Comparison of ENCODE assay signal across 18 mouse cellular contexts in the genomic region with DNA sequence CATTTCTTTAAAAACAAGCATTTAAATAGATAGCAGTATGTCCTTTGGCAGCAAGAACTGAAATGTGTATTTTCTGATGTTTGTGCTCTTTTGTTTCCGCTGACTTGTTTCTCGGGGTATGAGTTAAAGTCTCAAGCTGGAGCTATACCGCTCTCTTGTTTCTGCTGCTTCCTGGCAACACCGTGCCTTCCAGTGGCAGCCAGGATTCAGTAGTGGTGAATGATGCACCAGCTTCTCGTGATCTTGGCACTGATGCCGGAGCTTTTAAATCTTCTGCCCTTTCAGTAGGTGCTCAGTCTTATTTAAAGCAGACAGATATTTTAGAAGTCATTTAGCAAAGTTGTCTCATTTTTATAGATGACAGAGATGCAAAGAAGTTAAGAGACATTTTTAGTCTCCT. TPM values are rescaled to one million over a fixed set of nuclear protein-coding genes. Genes with fewer than 3 reads are reported as not detected.
DNase-seq lines count a peak whose midpoint lies in the region; ATAC-seq and TF ChIP-seq lines count a peak whose summit lies in the region.
"Had no signal": no experiment of that assay in that cellular context is flagged by ENCODE, and none has a peak within 500 bp of the region (broad histone marks: within the 10 kb centered on the region; RNA-seq: fewer than 3 reads in every experiment).

No protein-coding gene starts in this region.

- no peak overlapping the region for H3K4me2 ChIP-seq in forebrain, embryonic 16.5 days (ENCODE audit: low read length)
- H3K4me2 ChIP-seq in forebrain, embryonic 15.5 days (replicated peaks) = no peak overlapping the region
- H3K4me2 ChIP-seq in hindbrain, postnatal 0 days (ENCODE audit: low read depth, low read length) = no peak overlapping the region
- H3K4me2 ChIP-seq: embryonic facial prominence, embryonic 13.5 days; midbrain, embryonic 15.5 days had no signal

- H3K4me1 ChIP-seq in forebrain, embryonic 16.5 days (replicated peaks; ENCODE audit: control insufficient read depth, insufficient read depth, low read length) = peaks cover 17% of the 10 kb centered on the region
- peaks cover 37% of the 10 kb centered on the region for H3K4me1 ChIP-seq in forebrain, embryonic 15.5 days
- no peaks in the 10 kb centered on the region for H3K4me1 ChIP-seq in hindbrain, postnatal 0 days (ENCODE audit: insufficient read depth, low read length)
- H3K4me1 ChIP-seq: megakaryocyte, embryonic 14.5 days had no signal

- WGBS in forebrain, embryonic 16.5 days = 52% methylated on average over 6 of the region's 6 CpGs
- 47% methylated on average over 6 of the region's 6 CpGs for WGBS in forebrain, embryonic 15.5 days
- WGBS in hindbrain, postnatal 0 days = 43% methylated on average over 6 of the region's 6 CpGs

- ATAC-seq in forebrain, embryonic 16.5 days = no peak
- ATAC-seq in forebrain, embryonic 15.5 days (replicated peaks) = no peak
- ATAC-seq in hindbrain, postnatal 0 days = no peak
- ATAC-seq: midbrain, embryonic 15.5 days had no signal

- H3K4me3 ChIP-seq in forebrain, embryonic 16.5 days (replicated peaks; ENCODE audit: low read length) = no peak overlapping the region
- H3K4me3 ChIP-seq in forebrain, embryonic 15.5 days = no peak overlapping the region
- H3K4me3 ChIP-seq in hindbrain, postnatal 0 days (ENCODE audit: low read length) = no peak overlapping the region
- H3K4me3 ChIP-seq: embryonic facial prominence, embryonic 13.5 days; heart, adult 2 months; megakaryocyte, embryonic 14.5 days; midbrain, embryonic 15.5 days; myocyte had no signal

- TF ChIP-seq CTCF in hindbrain, postnatal 0 days (IDR thresholded peaks at IDR 0.05; ENCODE audit: low read depth) = no peak

- H3K27me3 ChIP-seq in forebrain, embryonic 16.5 days (replicated peaks; ENCODE audit: control insufficient read depth, insufficient read depth, low read length) = no peaks in the 10 kb centered on the region
- H3K27me3 ChIP-seq in forebrain, embryonic 15.5 days = no peaks in the 10 kb centered on the region
- no peaks in the 10 kb centered on the region for H3K27me3 ChIP-seq in hindbrain, postnatal 0 days (ENCODE audit: insufficient read depth, low read length)
- H3K27me3 ChIP-seq: embryonic facial prominence, embryonic 13.5 days; megakaryocyte, embryonic 14.5 days; midbrain, embryonic 15.5 days had no signal

- intact Hi-C loops in heart, postnatal 10 days (cut with DNase I) = no loop called here
- intact Hi-C loops in heart, postnatal 25 days (cut with DNase I) = no loop called here

- no peaks in the 10 kb centered on the region for H3K9me3 ChIP-seq in forebrain, embryonic 16.5 days (ENCODE audit: control insufficient read depth, low read length)
- no peaks in the 10 kb centered on the region for H3K9me3 ChIP-seq in forebrain, embryonic 15.5 days
- no peaks in the 10 kb centered on the region for H3K9me3 ChIP-seq in hindbrain, postnatal 0 days (ENCODE audit: low read length)
- H3K9me3 ChIP-seq: embryonic facial prominence, embryonic 13.5 days; midbrain, embryonic 15.5 days had no signal

- 0 out of 2 replicates have a peak overlapping the region, but pooled peaks have one; percentile 37 for H3K27ac ChIP-seq in forebrain, embryonic 16.5 days (ENCODE audit: low read length)
- H3K27ac ChIP-seq in forebrain, embryonic 15.5 days (replicated peaks) = no peak overlapping the region
- no peak overlapping the region for H3K27ac ChIP-seq in hindbrain, postnatal 0 days
- H3K27ac ChIP-seq: embryonic facial prominence, embryonic 13.5 days; heart, adult 2 months; midbrain, embryonic 15.5 days had no signal

- peak; percentile 9 to 14 for DNase-seq in heart, postnatal 10 days
- no peak for DNase-seq in heart, postnatal 25 days (ENCODE audit: low spot score)
- peak; percentile 51 for DNase-seq in right cerebral cortex, adult 18-20 months
- DNase-seq in right cerebral cortex, postnatal 4 days = no peak
- peak; percentile 45 for DNase-seq in telencephalon, adult 2 months (ENCODE audit: low read depth, low spot score)
- no peak for DNase-seq in hindbrain, postnatal 0 days (ENCODE audit: low spot score)
- DNase-seq: adrenal gland, postnatal 36 days; gastrocnemius, postnatal 10 days; heart, adult 2 months; liver; lung, postnatal 14 days; thymus, postnatal 14 days had no signal

- 0 out of 2 replicates have a peak overlapping the region, but pooled peaks have one; percentile 5 for H3K9ac ChIP-seq in forebrain, embryonic 16.5 days (replicated peaks; ENCODE audit: low read depth, low read length)
- H3K9ac ChIP-seq in forebrain, embryonic 15.5 days (replicated peaks) = no peak overlapping the region
- H3K9ac ChIP-seq in hindbrain, postnatal 0 days (replicated peaks; ENCODE audit: low read length) = no peak overlapping the region
- H3K9ac ChIP-seq: embryonic facial prominence, embryonic 13.5 days; midbrain, embryonic 15.5 days had no signal

- no peaks in the 10 kb centered on the region for H3K36me3 ChIP-seq in forebrain, embryonic 16.5 days (ENCODE audit: control insufficient read depth, insufficient read depth)
- H3K36me3 ChIP-seq in forebrain, embryonic 15.5 days = no peaks in the 10 kb centered on the region
- no peaks in the 10 kb centered on the region for H3K36me3 ChIP-seq in hindbrain, postnatal 0 days (ENCODE audit: insufficient read depth, low read length)
- H3K36me3 ChIP-seq: midbrain, embryonic 15.5 days had no signal

RNA-seq across cellular contexts. Expression of gene Mpped2, which starts 53.1 kb away (rescaled TPM):
- 187 and 199 TPM in 2 replicates for polyA plus RNA-seq in forebrain, embryonic 16.5 days (2015; fragmentation: Nextera tagmentation; extraction: Ambion mirVana)
- polyA plus RNA-seq in forebrain, embryonic 15.5 days (2015; fragmentation: Nextera tagmentation; extraction: Ambion mirVana) = 212 and 221 TPM in 2 replicates
- total RNA-seq in heart, postnatal 10 days (2021) = 10 to 100 TPM; 19.6 to 22.9 TPM
- total RNA-seq in heart, postnatal 25 days (2021) = 10 to 100 TPM; 18.1 to 18.7 TPM
- 39.1 and 50.7 TPM in 2 replicates for total RNA-seq in hindbrain, postnatal 0 days (2014; rRNA removed)
- 74.1 and 80.0 TPM in 2 replicates for polyA plus RNA-seq in hindbrain, postnatal 0 days (2015; fragmentation: Nextera tagmentation; extraction: Ambion mirVana)
- polyA plus RNA-seq: myocyte had no signal

Comparison
In these comparisons a context has a peak if more than half of its experiments do, and no peak if none do; other contexts are left out.
1. DNase-seq: peak in heart, postnatal 10 days (2 of 2), right cerebral cortex, adult 18-20 months (single experiment) and telencephalon, adult 2 months (single experiment); none in heart, postnatal 25 days (single experiment), right cerebral cortex, postnatal 4 days (single experiment) and hindbrain, postnatal 0 days (single experiment).